Mouse (Mus musculus) embryonic facial prominence, embryonic 14.5 days (tissue): ENCODE measurements around the gene Taf6. TPM values are rescaled to one million over a fixed set of nuclear protein-coding genes. Genes with fewer than 3 reads are reported as not detected.

Source experiments
- ATAC-seq: fragments of 200-750 bp; cut with Nextera tagmentation; 2 replicates; pipeline ENCODE4 v1.8.0; 2017; ENCODE audit warnings: low read depth, moderate number of reproducible peaks, moderate TSS enrichment
- DNase-seq: peaks from one replicate; pipeline ENCODE4 v3.0.0-alpha.2; 2015; ENCODE audit warnings: low spot score
- H3K27ac ChIP-seq: fragments of 300-500 bp; sonication (generic); replicated peaks from 2 replicates; pipeline ENCODE4 v1.5.1; 2014; ENCODE audit warnings: low read depth, mild to moderate bottlenecking, low read length, moderate library complexity
- H3K27me3 ChIP-seq: fragments of 300-500 bp; sonication (generic); replicated peaks from 2 replicates; pipeline ENCODE4 v1.6.1; 2014; ENCODE audit warnings: low read length; ENCODE audit not compliant: control insufficient read depth, insufficient read depth
- H3K36me3 ChIP-seq: fragments of 300-500 bp; sonication (generic); 2 replicates; pipeline ENCODE4 v1.6.1; 2014; ENCODE audit warnings: low read length, mixed read lengths; ENCODE audit not compliant: control insufficient read depth, insufficient read depth
- H3K4me1 ChIP-seq: fragments of 300-500 bp; sonication (generic); 2 replicates; pipeline ENCODE4 v1.6.1; 2014; ENCODE audit warnings: antibody characterized with exemption, low read length; ENCODE audit not compliant: control insufficient read depth, insufficient read depth
- H3K4me2 ChIP-seq: fragments of 300-500 bp; sonication (generic); 2 replicates; pipeline ENCODE4 v1.6.1; 2014; ENCODE audit warnings: low read depth, mild to moderate bottlenecking, low read length, moderate library complexity, mixed read lengths
- H3K4me3 ChIP-seq: fragments of 300-500 bp; sonication (generic); 2 replicates; pipeline ENCODE4 v1.5.1; 2014; ENCODE audit warnings: low read depth, mild to moderate bottlenecking, low read length
- H3K9ac ChIP-seq: fragments of 300-500 bp; sonication (generic); 2 replicates; pipeline ENCODE4 v1.6.1; 2014; ENCODE audit warnings: low read depth, mild to moderate bottlenecking, low read length, moderate library complexity, mixed read lengths
- H3K9me3 ChIP-seq: fragments of 300-500 bp; sonication (generic); 2 replicates; pipeline ENCODE4 v1.6.1; 2016; ENCODE audit warnings: low read length; ENCODE audit not compliant: control insufficient read depth
- WGBS: fragments of 180-500 bp; shearing (Covaris S2); extraction: QIAGEN DNeasy Blood & Tissue Kit; methylation state at CpG from one replicate; pipeline ENCODE4 v1.1.7; 2014; 5-methylcytosine and 5-hydroxymethylcytosine counted together
- polyA plus RNA-seq: library from polyadenylated mRNA; unstranded; fragments of >200 nt; fragmentation: Nextera tagmentation; extraction: Ambion mirVana; gene quantifications from 2 replicates; pipeline ENCODE4 v1.2.1, GENCODE M21; 2014

The Taf6 gene
- polyA plus RNA-seq, 1 experiment from 2014 or later = 70.4 TPM

GRCm38 (mm10) chr5:138193771-138194727 is 6.8 kb upstream of the Taf6 start, which contains the start of gene Mblac1:
TSS of gene Mblac1 (plus strand) at chr5:138194314.
- peak; percentile 88 for DNase-seq
- ATAC-seq = peak; percentile 81
- Histone ChIP-seq H3K4me1 (peaks cover 10% of the 10 kb centered on the region; the same call in 1 of the 2 replicates), H3K27me3 (no peaks in the 10 kb centered on the region), H3K36me3 (peaks cover 35% of the 10 kb centered on the region), H3K9me3 (no peaks in the 10 kb centered on the region), H3K27ac (peak within 1 kb of the TSS; percentile 90), H3K4me3 (peak within 1 kb of the TSS; percentile 78), H3K4me2 (peak within 1 kb of the TSS; percentile 97), H3K9ac (peak within 1 kb of the TSS; percentile 87)
- WGBS = 8% methylated on average over 49 of the region's 54 CpGs

GRCm38 (mm10) chr5:138187661-138188306 is 533 bp upstream of the Taf6 start:
- ATAC-seq = peak; percentile 92
- DNase-seq = peak; percentile 95
- Histone ChIP-seq H3K4me1 (peaks cover 5% of the 10 kb centered on the region; the same call in 1 of the 2 replicates), H3K27me3 (no peaks in the 10 kb centered on the region), H3K9ac (peak overlapping the region; percentile 73), H3K4me2 (peak overlapping the region; percentile 85), H3K4me3 (peak overlapping the region; percentile 87), H3K27ac (peak overlapping the region; percentile 78), H3K9me3 (no peaks in the 10 kb centered on the region), H3K36me3 (peaks cover 48% of the 10 kb centered on the region)
- WGBS = 0% methylated on average over 10 of the region's 10 CpGs

- Histone ChIP-seq H3K36me3 (peaks cover 63% of the 10 kb centered on the region), H3K9me3 (no peaks in the 10 kb centered on the region), H3K27me3 (no peaks in the 10 kb centered on the region), H3K4me3 (peak overlapping the region; percentile 72; the same call in 1 of the 2 replicates), H3K4me2 (peak overlapping the region; percentile 86), H3K4me1 (peaks cover 15% of the 10 kb centered on the region), H3K27ac (no peak overlapping the region), H3K9ac (no peak overlapping the region)
- peak; percentile 25 for DNase-seq
- 76% methylated on average over 3 of the region's 3 CpGs for WGBS
- no peak for ATAC-seq
Measured at GRCm38 (mm10) chr5:138173217-138173616, 14.0 kb downstream of the Taf6 start.

- ATAC-seq (peak; percentile 94), DNase-seq (peak; percentile 99)
- Histone ChIP-seq H3K27ac (peak within 1 kb of the TSS; percentile 95), H3K4me1 (peaks cover 15% of the 10 kb centered on the region), H3K9ac (peak within 1 kb of the TSS; percentile 84), H3K27me3 (no peaks in the 10 kb centered on the region), H3K4me2 (peak within 1 kb of the TSS; percentile 86), H3K36me3 (peaks cover 63% of the 10 kb centered on the region), H3K4me3 (peak within 1 kb of the TSS; percentile 72), H3K9me3 (no peaks in the 10 kb centered on the region)
- under 1% methylated on average over 54 of the region's 54 CpGs for WGBS
Measured at GRCm38 (mm10) chr5:138171695-138172491, 15.4 kb downstream of the Taf6 start, which contains the start of the genes Ap4m1 and Mcm7. TSS of gene Ap4m1 (plus strand) at chr5:138172002. TSS of gene Mcm7 (minus strand) at chr5:138172422.

GRCm38 (mm10) chr5:138170936-138171561 is 16.2 kb downstream of the Taf6 start:
- DNase-seq = peak; percentile 98
- no peaks in the 10 kb centered on the region for H3K27me3 ChIP-seq
- peaks cover 15% of the 10 kb centered on the region for H3K4me1 ChIP-seq
- ATAC-seq = peak; percentile 83
- H3K9ac ChIP-seq = peak overlapping the region; percentile 84
- under 1% methylated on average over 35 of the region's 47 CpGs for WGBS
- H3K36me3 ChIP-seq = peaks cover 64% of the 10 kb centered on the region
- peak overlapping the region; percentile 86 for H3K4me2 ChIP-seq
- peak overlapping the region; percentile 93 for H3K27ac ChIP-seq
- H3K9me3 ChIP-seq = no peaks in the 10 kb centered on the region
- H3K4me3 ChIP-seq = peak overlapping the region; percentile 72

GRCm38 (mm10) chr5:138165594-138165993 is 21.7 kb downstream of the Taf6 start:
- no peak overlapping the region for H3K9ac ChIP-seq
- no peaks in the 10 kb centered on the region for H3K27me3 ChIP-seq
- ATAC-seq = no peak
- WGBS = 80% methylated on average over 8 of the region's 8 CpGs
- peaks cover 16% of the 10 kb centered on the region for H3K4me1 ChIP-seq
- no peak overlapping the region for H3K4me3 ChIP-seq
- no peaks in the 10 kb centered on the region for H3K9me3 ChIP-seq
- no peak overlapping the region for H3K27ac ChIP-seq
- no peak overlapping the region for H3K4me2 ChIP-seq
- H3K36me3 ChIP-seq = peaks cover 74% of the 10 kb centered on the region
- DNase-seq = no peak

GRCm38 (mm10) chr5:138163610-138164009 is 23.6 kb downstream of the Taf6 start:
- Histone ChIP-seq H3K9ac (no peak overlapping the region), H3K4me1 (peaks cover 12% of the 10 kb centered on the region)
- DNase-seq = no peak

More at GRCm38 (mm10) chr5:138163610-138164009, 23.6 kb downstream of the Taf6 start:
- H3K27me3 ChIP-seq = no peaks in the 10 kb centered on the region
- peaks cover 61% of the 10 kb centered on the region for H3K36me3 ChIP-seq
- H3K27ac ChIP-seq = no peak overlapping the region
- 73% methylated on average over 10 of the region's 10 CpGs for WGBS
- no peak for ATAC-seq
- no peak overlapping the region for H3K4me3 ChIP-seq
- no peak overlapping the region for H3K4me2 ChIP-seq
- no peaks in the 10 kb centered on the region for H3K9me3 ChIP-seq
